Mouse (Mus musculus) ovary, postnatal 36 days (tissue): Measurements from ENCODE around the gene Arhgap24.

Experiments
- DNase-seq: peaks from one replicate; pipeline ENCODE4 v3.0.0; 2022; ENCODE audit warnings: low spot score, mixed read lengths

Arhgap24 gene

GRCm38 (mm10) chr5:102675326-102675725 is 194.1 kb downstream of the Arhgap24 start:
- DNase-seq = no peak

DNA sequence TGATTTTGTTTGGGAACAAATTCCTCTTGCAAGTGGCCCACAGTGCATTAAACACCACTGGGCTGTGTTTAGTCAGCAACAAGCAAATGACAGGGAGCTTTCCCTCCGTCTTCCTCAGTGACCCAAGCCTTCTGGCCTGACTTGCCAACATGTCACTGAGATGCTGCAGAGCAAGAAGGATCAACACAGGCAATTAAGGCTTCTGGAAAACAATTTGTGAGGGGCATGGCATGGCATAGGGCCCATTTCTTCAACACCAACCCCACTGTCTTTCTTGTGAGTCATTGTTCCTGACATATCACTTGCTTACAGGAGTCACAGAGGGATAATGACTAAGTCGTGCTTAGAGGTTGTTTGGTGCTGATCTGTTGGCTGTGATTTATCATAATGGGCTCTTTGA is 196.0 kb downstream of the Arhgap24 start:
- DNase-seq = no peak

- no peak for DNase-seq
Measured at GRCm38 (mm10) chr5:102687673-102688072, 206.5 kb downstream of the Arhgap24 start.

GRCm38 (mm10) chr5:102692487-102692886 is 211.3 kb downstream of the Arhgap24 start:
- peak; percentile 25 for DNase-seq

GRCm38 (mm10) chr5:102693192-102693591 is 212.0 kb downstream of the Arhgap24 start:
- DNase-seq = no peak

GRCm38 (mm10) chr5:102693871-102694270 is 212.7 kb downstream of the Arhgap24 start:
- DNase-seq = no peak

DNA sequence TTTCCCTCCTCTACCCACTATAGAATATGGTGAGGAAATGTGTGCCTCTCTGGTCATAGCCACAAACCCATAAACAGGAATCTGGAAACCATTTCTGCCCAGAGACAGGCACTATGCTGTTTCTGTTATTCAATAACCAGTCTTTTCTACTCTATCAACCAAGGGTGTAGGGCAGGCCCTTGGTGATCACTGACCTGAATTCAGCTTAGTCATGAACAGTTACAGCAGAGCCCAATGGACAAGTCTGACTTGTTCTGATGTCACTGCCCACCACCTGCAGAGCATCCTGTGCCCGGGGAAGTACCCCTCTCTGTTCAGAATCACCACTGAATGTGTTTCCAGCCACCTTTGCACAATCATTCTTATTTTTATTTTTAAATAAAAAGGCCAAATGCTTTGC is 216.6 kb downstream of the Arhgap24 start:
- no peak for DNase-seq

- no peak for DNase-seq
Measured at GRCm38 (mm10) chr5:102698396-102698795, 217.2 kb downstream of the Arhgap24 start.

- no peak for DNase-seq
Measured at GRCm38 (mm10) chr5:102698891-102699290, 217.7 kb downstream of the Arhgap24 start.

GRCm38 (mm10) chr5:102702581-102702980 is 221.4 kb downstream of the Arhgap24 start:
- no peak for DNase-seq

GRCm38 (mm10) chr5:102703325-102704099 is 222.3 kb downstream of the Arhgap24 start:
- DNase-seq = peak; percentile 68

GRCm38 (mm10) chr5:102705170-102705569 is 224.0 kb downstream of the Arhgap24 start:
- DNase-seq = no peak

GRCm38 (mm10) chr5:102710336-102710735 is 229.1 kb downstream of the Arhgap24 start:
- DNase-seq = no peak

DNA sequence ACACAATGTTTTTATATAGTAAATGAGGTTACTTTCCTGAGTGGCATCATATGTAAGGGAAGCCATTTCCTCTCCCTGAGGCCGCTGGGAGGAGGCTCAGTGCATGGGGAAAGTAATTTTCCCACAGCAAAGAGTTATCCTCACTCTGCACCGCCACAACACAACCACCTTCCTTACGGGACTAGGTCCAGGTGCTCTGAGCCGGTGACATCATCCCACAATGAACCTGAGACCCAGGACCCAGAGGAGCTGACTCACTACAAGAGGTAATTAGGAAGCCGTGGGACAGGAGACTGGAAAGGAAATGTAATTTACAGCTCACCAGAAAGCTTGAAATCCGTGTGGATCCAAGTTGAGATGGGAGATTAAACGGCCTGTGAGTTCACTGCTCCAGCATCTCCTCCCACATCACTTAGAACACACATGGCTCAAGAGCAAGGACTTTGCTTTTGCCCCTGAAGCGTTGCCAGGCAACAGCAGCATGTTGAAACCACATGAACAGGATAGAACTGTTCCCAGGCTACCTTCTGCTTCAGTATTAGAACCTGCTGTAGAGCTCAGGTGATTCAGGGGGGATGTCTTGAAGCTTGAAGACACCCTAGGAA is 238.3 kb downstream of the Arhgap24 start:
- DNase-seq = peak; percentile 18

DNA sequence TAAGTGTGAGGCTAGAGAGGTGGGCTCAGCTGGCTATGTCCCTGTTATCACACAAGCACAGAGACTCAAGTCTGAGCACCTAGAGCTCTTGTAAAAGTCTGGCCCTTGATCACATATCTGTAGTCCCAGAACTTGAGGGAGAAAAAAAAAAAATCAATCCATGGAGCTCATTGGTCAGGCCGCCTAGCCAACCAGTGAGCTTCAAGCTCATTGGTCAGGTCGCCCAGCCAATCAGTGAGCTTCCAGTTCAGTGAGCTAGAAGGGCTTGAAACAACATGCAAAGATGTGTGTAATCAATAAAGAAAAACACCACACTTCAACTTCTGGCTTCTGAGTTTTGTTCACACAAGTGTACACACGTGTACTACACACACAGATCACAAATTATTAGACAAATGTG is 242.4 kb downstream of the Arhgap24 start:
- no peak for DNase-seq

DNA sequence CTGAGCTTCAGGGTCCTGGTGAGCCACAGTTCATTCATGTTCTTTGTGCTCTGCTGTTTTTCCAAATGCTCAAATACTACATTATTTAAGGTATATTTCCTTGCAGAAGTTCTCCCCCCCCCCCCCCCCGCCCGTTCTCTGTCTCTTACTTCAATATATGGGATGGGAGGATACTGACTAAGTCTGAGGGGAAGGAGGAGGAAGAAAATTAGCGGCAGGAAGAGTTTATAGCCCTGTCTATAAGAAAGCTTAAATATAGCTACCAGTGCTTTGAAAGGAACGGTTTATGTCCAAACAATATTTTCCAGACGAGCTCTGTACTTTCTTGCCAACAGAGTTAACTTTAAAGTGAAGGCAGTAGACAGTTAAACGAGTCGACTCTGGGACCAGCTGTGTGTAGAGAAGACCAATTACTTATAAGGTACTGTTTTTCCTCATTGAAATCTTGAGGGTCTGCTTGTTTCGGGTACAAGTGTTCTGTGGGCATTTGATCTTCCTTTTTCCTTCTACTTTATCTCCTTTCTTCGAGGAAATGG is 243.7 kb downstream of the Arhgap24 start:
- no peak for DNase-seq

GRCm38 (mm10) chr5:102725365-102725764 is 244.2 kb downstream of the Arhgap24 start:
- no peak for DNase-seq

DNA sequence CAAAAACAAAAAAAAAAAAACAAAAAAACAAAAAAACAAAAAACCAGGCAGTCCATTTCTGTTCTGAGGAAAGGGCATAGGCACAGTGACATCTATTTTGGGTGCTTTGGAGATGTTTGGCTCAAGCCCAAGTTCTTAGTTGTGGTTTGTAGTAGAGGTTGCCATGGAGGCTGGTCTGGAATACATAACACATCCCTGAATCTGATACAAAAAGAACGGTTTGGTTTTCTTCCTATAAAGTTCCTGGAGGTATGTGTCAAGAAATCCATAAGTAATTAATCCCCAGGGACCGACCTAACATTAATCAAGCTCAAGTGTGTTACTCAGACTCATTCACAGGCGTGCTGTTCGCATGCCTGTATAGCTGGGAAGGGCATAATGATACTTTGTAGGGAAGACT is 245.8 kb downstream of the Arhgap24 start:
- DNase-seq = no peak

- no peak for DNase-seq
Measured at GRCm38 (mm10) chr5:102728531-102728930, 247.3 kb downstream of the Arhgap24 start.

DNA sequence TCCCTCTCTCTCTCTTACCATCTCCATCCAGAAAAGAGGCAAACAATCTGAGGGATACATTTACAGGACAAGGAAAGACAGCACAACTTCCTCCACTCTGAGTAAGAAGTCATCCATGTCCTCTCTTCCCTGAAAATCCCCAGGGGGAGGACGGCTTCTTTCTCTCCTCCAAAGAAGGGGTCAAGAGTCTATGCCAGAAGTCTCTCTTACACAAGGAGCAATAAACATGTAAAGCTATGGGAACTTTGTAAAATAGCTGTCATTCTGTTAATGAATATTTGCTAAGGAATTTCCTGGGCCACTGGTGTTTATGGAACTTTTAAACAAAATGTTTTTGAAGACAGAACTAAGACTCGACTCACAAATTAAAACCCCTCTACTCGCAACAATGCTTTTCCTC is 248.3 kb downstream of the Arhgap24 start:
- DNase-seq = no peak

DNA sequence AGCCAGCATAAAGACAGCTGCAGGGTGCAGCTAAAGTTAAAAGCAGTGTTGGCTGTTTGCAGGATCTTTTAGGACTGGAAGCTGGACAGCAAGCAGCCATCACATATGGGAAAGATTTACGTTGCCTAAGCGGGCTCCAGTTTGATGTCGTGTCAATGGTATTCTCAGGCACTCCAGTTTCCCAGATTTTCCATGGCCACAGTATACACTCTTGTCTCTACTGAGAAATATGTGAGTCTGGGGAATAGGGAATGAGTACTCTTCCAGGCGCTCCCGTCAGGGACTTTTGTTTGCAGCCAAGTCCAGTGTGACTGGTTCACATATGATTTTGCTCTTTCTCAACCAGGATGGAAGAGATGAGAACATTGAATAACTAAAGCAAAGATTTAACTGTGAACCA is 254.9 kb downstream of the Arhgap24 start:
- DNase-seq = no peak

DNA sequence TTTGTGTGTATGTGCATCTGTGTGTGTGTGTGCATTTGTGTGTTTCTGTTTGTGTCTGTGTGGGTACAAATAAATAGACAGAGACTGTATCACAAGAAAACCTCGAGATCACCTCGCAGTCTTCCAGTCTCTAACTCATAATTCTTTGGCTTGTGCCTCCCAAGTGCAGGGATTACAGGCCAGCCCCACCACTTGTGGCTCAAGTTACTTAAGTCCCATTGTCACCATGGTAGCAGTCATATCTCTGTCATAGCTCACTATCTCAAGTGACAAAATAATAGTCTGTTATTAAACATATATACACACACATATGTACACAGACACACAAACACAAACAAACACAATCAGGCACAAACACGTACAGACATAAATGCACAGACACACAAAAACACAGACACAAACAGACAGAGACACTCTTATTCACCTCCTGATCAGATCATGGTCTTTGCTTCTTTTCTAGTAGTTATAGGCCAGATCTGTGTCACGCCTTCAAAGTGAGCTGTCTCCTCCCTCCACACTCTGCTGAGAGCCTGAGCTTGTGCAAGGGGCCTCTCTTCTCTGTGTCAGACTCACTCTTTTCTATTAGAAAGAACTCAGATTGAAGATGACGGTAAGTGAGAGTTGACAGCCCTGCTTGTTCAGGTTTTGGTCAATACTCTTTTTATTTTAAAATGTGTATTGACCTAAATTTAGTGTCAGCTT is 261.5 kb downstream of the Arhgap24 start:
- no peak for DNase-seq

- no peak for DNase-seq
Measured at GRCm38 (mm10) chr5:102743436-102743835, 262.2 kb downstream of the Arhgap24 start.
